Mouse (Mus musculus) heart, postnatal 0 days (tissue): ENCODE measurements at regions not wholly inside any gene's neighbourhood (a gene's known extent, or its start where the extent isn't known, plus 50 kb on each side); places are given as distances from the start of the nearest gene placed in this dataset.

ENCODE experiments used
- CTCF ChIP-seq: IDR thresholded peaks from 2 replicates; pipeline ENCODE4 v1.5.1; 2016; ENCODE audit warnings: antibody characterized with exemption, control low read depth, low read depth
- EP300 ChIP-seq: IDR thresholded peaks from 2 replicates; pipeline ENCODE4 v1.6.1; 2016; ENCODE audit warnings: antibody characterized with exemption, low read depth

GRCm38 (mm10) chr14:68197470-68197800 is 1096.7 kb downstream of the Synb start:
- TF ChIP-seq EP300 (no peak), CTCF (no peak)
